Mouse (Mus musculus) intestine, embryonic 14.5 days (tissue): ENCODE data around the gene Ppp2r2c. TPM values are rescaled to one million over a fixed set of nuclear protein-coding genes. Genes with fewer than 3 reads are reported as not detected.

Experiments
- ATAC-seq: fragments of 200-750 bp; cut with Nextera tagmentation; replicated peaks from 2 replicates; pipeline ENCODE4 v1.8.0; 2017; ENCODE audit warnings: low read depth, moderate number of reproducible peaks, moderate TSS enrichment, moderate library complexity; ENCODE audit not compliant: low FRiP score, low TSS enrichment
- DNase-seq: peaks from one replicate; pipeline ENCODE4 v3.0.0-alpha.2; 2018; ENCODE audit warnings: low spot score
- H3K27ac ChIP-seq: fragments of 300-500 bp; sonication (generic); 2 replicates; pipeline ENCODE4 v1.5.1; 2014; ENCODE audit warnings: low read depth, mild to moderate bottlenecking, control low read depth
- H3K27me3 ChIP-seq: fragments of 300-500 bp; sonication (generic); replicated peaks from 2 replicates; pipeline ENCODE4 v1.6.1; 2014; ENCODE audit warnings: low read length, control low read depth; ENCODE audit not compliant: control insufficient read depth, insufficient read depth
- H3K36me3 ChIP-seq: fragments of 300-500 bp; sonication (generic); 2 replicates; pipeline ENCODE4 v1.6.1; 2014; ENCODE audit warnings: low read length, control low read depth; ENCODE audit not compliant: control insufficient read depth, insufficient read depth
- H3K4me1 ChIP-seq: fragments of 300-500 bp; sonication (generic); replicated peaks from 2 replicates; pipeline ENCODE4 v1.6.1; 2014; ENCODE audit warnings: low read length, control low read depth, mixed read lengths; ENCODE audit not compliant: control insufficient read depth, insufficient read depth
- H3K4me2 ChIP-seq: fragments of 300-500 bp; sonication (generic); 2 replicates; pipeline ENCODE4 v1.6.1; 2014; ENCODE audit warnings: low read length
- H3K4me3 ChIP-seq: fragments of 300-500 bp; sonication (generic); 2 replicates; pipeline ENCODE4 v1.5.1; 2014; ENCODE audit warnings: low read depth, low read length, control low read depth, mixed read lengths
- H3K9ac ChIP-seq: fragments of 300-500 bp; sonication (generic); 2 replicates; pipeline ENCODE4 v1.6.1; 2014; ENCODE audit warnings: mild to moderate bottlenecking, low read length
- H3K9me3 ChIP-seq: fragments of 300-500 bp; sonication (generic); 2 replicates; pipeline ENCODE4 v1.6.1; 2016; ENCODE audit warnings: low read length, control low read depth; ENCODE audit not compliant: control insufficient read depth
- whole genome bisulfite sequencing: fragments of 180-500 bp; shearing (Covaris S2); extraction: QIAGEN DNeasy Blood & Tissue Kit; methylation state at CpG from one replicate; pipeline ENCODE4 v1.1.7; 2014; 5-methylcytosine and 5-hydroxymethylcytosine counted together
- polyA plus RNA-seq: library from polyadenylated mRNA; unstranded; fragments of >200 nt; fragmentation: Nextera tagmentation; extraction: Ambion mirVana; gene quantifications from 2 replicates; pipeline ENCODE4 v1.2.1, GENCODE M21; 2014

Ppp2r2c gene
- polyA plus RNA-seq: 0.40 and 0.73 TPM in 2 replicates

GRCm38 (mm10) chr5:36868266-36869090 is at the start of gene Ppp2r2c:
Gene Ppp2r2c, plus strand, starts transcription at chr5:36868513.
- DNase-seq: no peak
- Histone ChIP-seq H3K4me2 (peak within 1 kb of the TSS; percentile 58), H3K36me3 (no peaks in the 10 kb centered on the region), H3K4me1 (no peaks in the 10 kb centered on the region), H3K9ac (no peak within 1 kb of the TSS), H3K4me3 (peak within 1 kb of the TSS; percentile 32), H3K27me3 (peaks cover 95% of the 10 kb centered on the region), H3K27ac (no peak within 1 kb of the TSS), H3K9me3 (no peaks in the 10 kb centered on the region)
- WGBS: under 1% methylated on average over 67 of the region's 108 CpGs
- no peak for ATAC-seq

- H3K4me3 ChIP-seq: no peak overlapping the region
- no peaks in the 10 kb centered on the region for H3K4me1 ChIP-seq
- DNase-seq (no peak), ATAC-seq (no peak)
- 91% methylated on average over 5 of the region's 5 CpGs for WGBS
- no peaks in the 10 kb centered on the region for H3K9me3 ChIP-seq
- H3K27ac ChIP-seq: no peak overlapping the region
- no peak overlapping the region for H3K9ac ChIP-seq
- no peaks in the 10 kb centered on the region for H3K36me3 ChIP-seq
- H3K4me2 ChIP-seq: no peak overlapping the region
- H3K27me3 ChIP-seq: no peaks in the 10 kb centered on the region
Measured at GRCm38 (mm10) chr5:36819742-36820141, 48.6 kb upstream of the Ppp2r2c start.

- WGBS: 48% methylated on average over 6 of the region's 6 CpGs
- peak; percentile 67 for DNase-seq
- Histone ChIP-seq H3K4me1 (no peaks in the 10 kb centered on the region), H3K36me3 (no peaks in the 10 kb centered on the region), H3K27ac (no peak overlapping the region), H3K27me3 (no peaks in the 10 kb centered on the region), H3K9me3 (no peaks in the 10 kb centered on the region), H3K4me3 (no peak overlapping the region), H3K4me2 (no peak overlapping the region), H3K9ac (no peak overlapping the region)
- no peak for ATAC-seq
Measured at GRCm38 (mm10) chr5:36820142-36820541, 48.2 kb upstream of the Ppp2r2c start.

GRCm38 (mm10) chr5:36822907-36823306 is 45.4 kb upstream of the Ppp2r2c start:
- H3K27ac ChIP-seq: no peak overlapping the region
- H3K27me3 ChIP-seq: no peaks in the 10 kb centered on the region
- 89% methylated on average over 4 of the region's 4 CpGs for WGBS
- no peaks in the 10 kb centered on the region for H3K9me3 ChIP-seq
- no peak for DNase-seq
- no peak overlapping the region for H3K9ac ChIP-seq
- no peak overlapping the region for H3K4me3 ChIP-seq
- ATAC-seq: no peak
- H3K36me3 ChIP-seq: no peaks in the 10 kb centered on the region
- no peaks in the 10 kb centered on the region for H3K4me1 ChIP-seq
- H3K4me2 ChIP-seq: no peak overlapping the region

GRCm38 (mm10) chr5:36829098-36829497 is 39.2 kb upstream of the Ppp2r2c start:
- Histone ChIP-seq H3K27me3 (no peaks in the 10 kb centered on the region), H3K4me1 (peaks cover 6% of the 10 kb centered on the region; the same call in 1 of the 2 replicates), H3K9me3 (no peaks in the 10 kb centered on the region), H3K4me2 (no peak overlapping the region), H3K9ac (no peak overlapping the region), H3K27ac (no peak overlapping the region), H3K4me3 (no peak overlapping the region), H3K36me3 (no peaks in the 10 kb centered on the region)
- DNase-seq: no peak
- 73% methylated on average over 4 of the region's 4 CpGs for whole genome bisulfite sequencing
- ATAC-seq: no peak

GRCm38 (mm10) chr5:36829913-36830879 is 38.1 kb upstream of the Ppp2r2c start, which contains the start of gene Man2b2:
Gene Man2b2, minus strand, starts transcription at chr5:36830653.
- Histone ChIP-seq H3K36me3 (no peaks in the 10 kb centered on the region), H3K4me1 (peaks cover 6% of the 10 kb centered on the region; the same call in 1 of the 2 replicates), H3K9me3 (no peaks in the 10 kb centered on the region), H3K4me3 (peak within 1 kb of the TSS; percentile 45), H3K27me3 (no peaks in the 10 kb centered on the region), H3K27ac (no peak within 1 kb of the TSS), H3K4me2 (peak within 1 kb of the TSS; percentile 76), H3K9ac (peak within 1 kb of the TSS; percentile 49)
- WGBS: 2% methylated on average over 45 of the region's 46 CpGs
- ATAC-seq (peak; percentile 83), DNase-seq (peak; percentile 98)

- H3K27me3 ChIP-seq: no peaks in the 10 kb centered on the region
- H3K4me1 ChIP-seq: peaks cover 6% of the 10 kb centered on the region; the same call in 1 of the 2 replicates
- WGBS: 63% methylated on average over 7 of the region's 7 CpGs
- no peak overlapping the region for H3K4me2 ChIP-seq
- H3K9ac ChIP-seq: no peak overlapping the region
- no peak overlapping the region for H3K4me3 ChIP-seq
- no peak for DNase-seq
- H3K36me3 ChIP-seq: no peaks in the 10 kb centered on the region
- ATAC-seq: no peak
- no peak overlapping the region for H3K27ac ChIP-seq
- H3K9me3 ChIP-seq: no peaks in the 10 kb centered on the region
Measured at GRCm38 (mm10) chr5:36831272-36831671, 37.0 kb upstream of the Ppp2r2c start.

- under 1% methylated on average over 6 of the region's 6 CpGs for WGBS
- Histone ChIP-seq H3K9ac (no peak overlapping the region), H3K36me3 (no peaks in the 10 kb centered on the region), H3K4me3 (no peak overlapping the region), H3K27me3 (no peaks in the 10 kb centered on the region), H3K9me3 (no peaks in the 10 kb centered on the region), H3K27ac (no peak overlapping the region), H3K4me2 (no peak overlapping the region), H3K4me1 (0 out of 2 replicates have a peak, but pooled peaks cover under 1% of the 10 kb centered on the region)
- ATAC-seq (no peak), DNase-seq (peak; percentile 92)
Measured at GRCm38 (mm10) chr5:36835933-36836332, 32.4 kb upstream of the Ppp2r2c start.
